Mouse (Mus musculus) lung, postnatal 25 days (tissue): ENCODE measurements at regions not wholly inside any gene's neighbourhood (a gene's known extent, or its start where the extent isn't known, plus 50 kb on each side); places are given as distances from the start of the nearest gene placed in this dataset.
"Not testable (repeated sequence)": the region's sequence is repeated elsewhere in the genome, so short reads cannot be mapped to it uniquely, and the experiment has no call there.

Experiments
- DNase-seq: peaks from one replicate; pipeline ENCODE4 v3.0.0; 2022; ENCODE audit warnings: low spot score

GRCm38 (mm10) chr17:52351293-52351692 lies 251.2 kb upstream of the Kcnh8 start:
- no peak for DNase-seq

DNA sequence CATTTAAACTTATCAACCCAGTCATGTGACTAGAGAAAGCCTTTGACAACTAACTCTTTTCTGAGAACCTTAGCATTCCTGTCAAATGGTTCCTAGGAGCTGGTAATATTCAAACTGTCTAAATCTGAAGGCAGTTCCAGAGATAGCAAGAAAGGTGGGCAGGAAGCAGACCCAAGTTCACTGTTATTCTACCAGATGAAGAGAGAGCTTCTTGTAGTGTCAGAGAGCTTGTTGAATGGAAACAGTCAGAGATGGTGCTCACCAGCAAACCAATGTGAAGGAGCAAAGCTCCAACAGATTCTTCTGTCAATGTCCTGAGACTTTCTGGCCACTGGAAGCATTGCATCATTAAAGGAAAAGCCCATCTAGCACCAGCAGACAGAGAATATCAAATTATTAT lies 251.8 kb upstream of the Kcnh8 start:
- no peak for DNase-seq

DNA sequence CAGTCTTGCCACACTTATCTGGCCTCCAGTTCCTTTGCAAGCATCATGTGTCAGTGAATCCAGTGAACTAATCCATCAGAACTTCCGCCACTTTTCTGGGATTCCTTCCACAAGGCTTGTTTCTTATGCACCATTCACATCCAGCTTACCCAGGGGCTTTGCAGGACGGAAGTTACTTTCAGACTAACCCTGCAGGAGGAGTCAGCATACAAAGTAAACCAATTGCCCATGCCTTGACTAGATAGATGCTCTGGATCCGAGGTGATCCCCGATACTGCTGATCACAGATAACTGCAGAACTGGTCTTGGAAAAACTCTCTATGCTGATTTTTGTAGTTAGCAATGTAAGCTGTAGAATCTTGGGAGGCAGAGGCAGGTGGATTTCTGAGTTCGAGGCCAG lies 252.6 kb upstream of the Kcnh8 start:
- no peak for DNase-seq

- no peak for DNase-seq
Observed at GRCm38 (mm10) chr17:52348481-52349083, 253.9 kb upstream of the Kcnh8 start.

DNA sequence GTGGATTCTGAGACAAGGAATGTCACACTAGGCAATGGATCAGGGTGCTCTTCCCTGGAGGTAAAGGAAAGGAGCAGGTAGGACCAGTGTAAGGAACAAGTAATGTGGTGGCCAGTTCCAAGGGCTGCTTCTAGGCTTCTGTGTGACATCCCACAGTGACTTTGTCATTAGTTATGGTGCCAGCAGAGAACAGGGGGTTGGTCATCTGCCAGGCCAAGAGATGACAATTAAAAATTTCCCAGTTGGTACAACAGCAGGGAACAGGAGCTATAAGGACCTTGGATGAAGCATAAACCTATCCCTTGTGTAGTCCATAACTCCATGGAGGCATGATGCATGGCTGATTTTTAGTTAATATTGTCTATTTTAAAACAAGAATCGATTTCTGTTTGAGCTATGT lies 281.9 kb upstream of the Kcnh8 start:
- DNase-seq: no peak

GRCm38 (mm10) chr17:52316976-52317375 lies 285.5 kb upstream of the Kcnh8 start:
- no peak for DNase-seq

DNA sequence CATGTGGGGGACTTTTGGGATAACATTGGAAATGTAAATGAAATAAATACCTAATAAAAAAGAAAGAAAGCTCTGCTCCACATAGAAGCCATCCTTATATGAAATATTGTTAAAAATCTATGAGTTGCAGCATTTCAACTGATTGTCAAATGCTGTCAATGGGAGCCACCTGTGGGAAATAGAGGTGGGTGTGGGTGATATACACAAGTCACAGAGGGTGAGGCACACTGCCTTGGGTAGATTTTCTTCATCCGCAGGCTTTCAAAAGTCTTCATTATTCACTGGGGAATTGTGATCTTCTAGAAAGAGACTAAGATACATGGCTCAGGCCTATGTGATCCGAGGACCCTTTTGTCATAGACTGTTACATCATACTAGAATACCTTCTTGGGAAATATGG lies 286.6 kb upstream of the Kcnh8 start:
- DNase-seq: no peak

- DNase-seq: not testable (repeated sequence)
Observed at GRCm38 (mm10) chr17:52315456-52315855, 287.1 kb upstream of the Kcnh8 start.

- DNase-seq: no peak
Observed at GRCm38 (mm10) chr17:52312043-52312442, 290.5 kb upstream of the Kcnh8 start.

DNA sequence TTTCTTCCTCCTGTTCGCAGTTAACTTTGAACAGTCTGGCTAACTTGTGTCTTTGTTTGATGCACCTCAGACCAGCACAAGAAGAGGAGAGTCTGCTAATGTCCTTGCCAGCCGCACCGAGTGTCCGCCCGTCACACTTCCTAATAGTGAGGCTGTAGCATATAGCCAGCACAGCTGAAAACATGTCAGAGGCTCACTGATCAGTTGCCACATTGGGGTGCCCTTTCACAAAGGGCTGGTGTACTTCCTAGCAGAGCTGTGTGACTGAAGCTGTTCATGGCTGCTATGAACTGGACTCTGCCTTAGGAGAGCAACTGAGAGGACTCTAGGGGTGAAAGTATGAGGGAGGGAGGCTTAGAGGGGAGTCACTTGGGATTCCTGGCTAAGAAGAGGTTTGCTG lies 293.7 kb upstream of the Kcnh8 start:
- DNase-seq: no peak

GRCm38 (mm10) chr17:52304133-52304532 lies 298.4 kb upstream of the Kcnh8 start:
- DNase-seq: no peak

- no peak for DNase-seq
Observed at GRCm38 (mm10) chr17:52303320-52303719, 299.2 kb upstream of the Kcnh8 start.

GRCm38 (mm10) chr17:52299769-52300168 lies 302.7 kb upstream of the Kcnh8 start:
- DNase-seq: peak; percentile 1

DNA sequence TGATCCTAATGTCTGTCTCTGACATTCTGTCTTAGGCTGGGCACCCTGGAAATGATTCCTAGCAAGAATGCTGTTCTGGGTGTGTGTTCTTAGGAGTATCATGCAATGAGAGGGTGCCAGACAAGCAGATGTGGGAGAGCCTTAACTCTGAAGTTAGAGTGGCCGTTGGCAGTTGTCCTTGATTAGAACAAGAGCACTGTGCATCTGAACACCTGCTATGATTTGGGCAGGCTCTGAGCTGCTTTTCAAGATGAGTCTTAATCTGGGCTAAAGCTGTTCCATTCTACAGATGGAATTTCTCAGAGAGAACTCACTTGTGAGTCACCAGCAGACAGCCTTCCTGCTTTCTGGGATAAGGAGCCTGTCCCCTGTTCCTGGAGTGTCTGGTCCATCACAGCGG lies 317.1 kb upstream of the Kcnh8 start:
- no peak for DNase-seq

DNA sequence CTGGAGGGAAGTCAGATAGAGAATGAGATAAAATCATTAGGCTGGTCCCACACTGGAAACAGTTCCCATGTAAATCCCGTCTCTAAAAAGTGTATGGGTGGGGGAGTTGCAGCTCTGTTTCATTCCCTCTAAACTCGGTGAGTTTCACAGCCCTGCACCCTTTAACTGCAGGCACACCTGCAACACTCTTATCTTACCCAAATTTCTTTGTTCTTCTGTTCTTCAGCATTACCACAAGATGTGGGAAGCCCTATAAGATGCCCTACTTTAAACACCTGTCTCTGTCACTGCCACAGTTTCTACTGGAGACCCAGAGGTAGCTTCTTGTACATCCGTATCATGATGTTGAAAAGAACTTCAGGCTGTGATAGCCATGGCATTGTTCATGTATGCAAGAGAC lies 320.2 kb upstream of the Kcnh8 start:
- no peak for DNase-seq

DNA sequence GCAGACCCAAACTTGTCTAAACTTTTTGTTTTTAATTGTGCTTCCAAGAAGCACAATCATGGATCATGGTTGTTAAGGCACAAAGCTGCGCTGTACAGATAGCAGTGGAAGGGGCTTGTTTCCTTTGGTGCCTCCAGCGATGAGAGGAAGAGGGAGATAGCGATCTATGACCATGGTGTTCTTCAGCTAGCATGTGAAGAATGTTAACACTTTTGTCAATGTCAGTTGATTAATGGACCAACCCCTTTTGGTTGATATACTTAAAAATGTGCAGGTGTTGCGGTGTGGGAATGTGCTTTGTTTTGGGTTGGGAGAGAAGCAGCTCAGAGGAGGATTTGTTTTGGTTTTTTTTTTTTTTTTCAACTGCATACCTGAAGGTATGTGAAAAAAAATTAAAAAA lies 324.0 kb upstream of the Kcnh8 start:
- no peak for DNase-seq

GRCm38 (mm10) chr17:52268792-52269191 lies 333.7 kb upstream of the Kcnh8 start:
- DNase-seq: no peak

- DNase-seq: no peak
Observed at GRCm38 (mm10) chr17:52251284-52251683, 351.2 kb upstream of the Kcnh8 start.

- no peak for DNase-seq
Observed at GRCm38 (mm10) chr17:52225584-52225983, 376.9 kb upstream of the Kcnh8 start.

DNA sequence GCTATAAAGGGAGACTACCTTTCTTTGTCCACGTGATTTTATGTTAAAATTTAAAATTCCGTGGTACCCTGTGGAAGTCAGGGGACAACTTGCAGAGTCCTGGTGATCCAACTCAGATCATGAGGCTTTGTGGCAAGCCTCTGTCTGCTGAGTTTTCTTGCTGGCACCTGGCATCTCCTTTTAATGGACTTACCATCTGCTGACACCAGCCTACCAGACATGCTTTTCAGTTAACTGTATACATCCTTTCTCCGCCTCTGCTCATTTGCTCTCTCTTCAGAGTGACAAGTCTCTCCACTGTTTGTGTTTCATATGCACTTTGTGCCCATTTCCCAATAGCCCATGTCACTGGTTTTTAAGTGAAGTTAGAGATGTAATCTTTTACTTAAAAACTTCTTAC lies 382.1 kb upstream of the Kcnh8 start:
- no peak for DNase-seq

- DNase-seq: no peak
Observed at GRCm38 (mm10) chr17:52217411-52217810, 384.3 kb upstream of the Satb1 start.

DNA sequence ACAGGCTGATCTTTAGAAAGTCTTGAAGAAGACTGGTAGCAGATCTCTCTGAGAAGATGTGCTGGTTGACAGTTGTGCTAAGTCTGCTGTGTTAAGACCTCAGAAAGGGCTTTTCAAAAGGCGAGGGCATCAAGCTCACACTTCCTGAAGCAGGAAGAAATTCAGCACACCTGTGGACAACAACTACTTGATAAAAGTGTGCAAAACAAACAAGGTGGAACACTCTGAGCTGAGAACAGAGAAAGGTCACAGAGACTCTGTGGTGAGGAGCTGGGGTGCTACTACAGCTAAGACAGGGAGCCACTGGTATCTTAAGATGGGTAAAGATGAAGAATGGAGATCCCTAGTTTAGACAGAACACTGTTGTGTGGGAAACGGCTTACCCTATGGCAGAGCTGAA lies 379.9 kb upstream of the Satb1 start:
- DNase-seq: no peak

DNA sequence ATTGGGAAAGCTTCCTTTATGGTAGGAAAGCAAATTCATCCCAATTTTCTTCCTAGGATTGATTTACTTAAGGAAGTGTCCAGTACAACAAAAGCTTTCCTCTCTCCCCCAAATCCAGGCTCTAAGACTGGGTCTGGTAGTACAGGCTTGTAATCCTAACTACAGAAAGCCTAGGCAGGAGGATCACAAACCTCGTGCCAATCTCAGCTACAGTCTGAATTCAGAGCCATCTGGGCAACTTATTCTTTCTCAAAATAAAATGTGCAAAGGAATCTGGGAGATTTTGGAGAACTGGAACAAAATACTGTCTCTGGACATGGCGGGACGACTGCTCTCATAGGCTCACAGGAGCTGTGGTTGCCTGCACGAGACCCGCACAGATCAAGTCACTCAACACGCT lies 377.4 kb upstream of the Satb1 start:
- no peak for DNase-seq

- no peak for DNase-seq
Observed at GRCm38 (mm10) chr17:52197731-52198130, 364.6 kb upstream of the Satb1 start.

DNA sequence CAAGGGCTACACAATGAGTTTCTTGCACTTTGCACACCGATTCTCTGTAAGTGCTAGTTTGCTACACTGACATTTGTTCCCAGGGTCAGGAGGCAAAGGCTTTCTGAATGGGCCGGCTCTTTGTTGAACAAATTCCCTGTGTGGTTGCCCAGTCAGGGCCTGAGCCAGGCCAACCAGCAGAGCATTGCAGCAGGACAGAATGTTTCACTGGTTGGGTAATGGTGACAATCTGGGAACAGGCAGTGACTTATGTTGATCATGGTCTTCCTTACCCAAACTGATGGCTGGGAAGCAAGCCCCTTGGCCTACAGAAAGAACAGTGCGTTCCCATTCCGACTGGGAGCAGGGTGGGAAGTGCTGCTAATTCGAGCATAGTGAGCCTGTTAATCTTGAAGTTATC lies 363.7 kb upstream of the Satb1 start:
- DNase-seq: no peak
